Mouse (Mus musculus) lung, adult 2 months (tissue): Measurements from ENCODE around the gene Esrp2.

Experiments used
- CTCF ChIP-seq: fragments of 200-500 bp; IDR thresholded peaks from 2 replicates; pipeline ENCODE4 v1.5.1; 2011; ENCODE audit warnings: mild to moderate bottlenecking, low read length, control low read depth; ENCODE audit not compliant: insufficient read depth
- POLR2A ChIP-seq: fragments of 200-500 bp; IDR thresholded peaks from 2 replicates; pipeline ENCODE4 v1.6.1; 2011; ENCODE audit warnings: low read depth, mild to moderate bottlenecking, control low read depth, low read length, borderline replicate concordance; ENCODE audit errors: extremely low read depth

DNA sequence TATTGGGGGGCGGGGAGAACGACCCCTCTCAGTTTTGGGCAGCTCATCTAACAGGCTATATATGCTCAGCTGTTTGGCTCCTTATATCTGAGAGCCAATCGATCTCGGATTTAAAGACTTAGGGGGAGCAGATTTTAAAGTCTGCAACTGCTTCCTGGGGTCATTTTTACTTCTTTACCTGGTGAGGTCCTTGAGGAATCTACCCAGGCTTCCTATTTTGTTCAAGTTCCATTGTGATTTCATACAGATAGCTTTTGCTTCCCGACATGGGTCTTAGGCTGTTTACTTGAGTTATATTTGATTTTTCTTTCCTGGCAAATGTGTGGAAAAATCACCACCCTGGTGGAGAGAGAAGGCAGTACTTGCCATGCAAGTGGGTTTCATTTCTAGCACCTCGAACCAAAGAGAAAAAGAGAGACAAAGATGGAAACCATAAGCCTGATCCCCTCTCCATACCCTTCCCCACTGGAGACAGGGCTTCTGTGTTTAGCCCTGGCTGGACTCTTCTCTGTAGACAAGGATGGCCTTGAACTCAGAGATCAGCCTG lies 33.2 kb upstream of the Esrp2 start:
- TF ChIP-seq POLR2A = no peak
- no peak for TF ChIP-seq CTCF
